Mouse (Mus musculus): ENCODE measurements at regions not wholly inside any gene's neighbourhood (a gene's known extent, or its start where the extent isn't known, plus 50 kb on each side); places are given as distances from the start of the nearest gene placed in this dataset.

GRCm38 (mm10) chr10:122295921-122296425 lies 152.3 kb upstream of the Avpr1a start:
- TF ChIP-seq CTCF (IDR thresholded peaks at IDR 0.05; ENCODE audit: low read depth): no peak
- TF ChIP-seq EP300 (IDR thresholded peaks at IDR 0.05; ENCODE audit: low read depth): no peak

All from liver, postnatal 0 days (tissue).